Mouse (Mus musculus) heart, postnatal 0 days (tissue): ENCODE results near the gene Tsnaxip1.

Experiments used
- CTCF ChIP-seq: IDR thresholded peaks from 2 replicates; pipeline ENCODE4 v1.5.1; 2016; ENCODE audit warnings: antibody characterized with exemption, control low read depth, low read depth
- EP300 ChIP-seq: IDR thresholded peaks from 2 replicates; pipeline ENCODE4 v1.6.1; 2016; ENCODE audit warnings: antibody characterized with exemption, low read depth

DNA sequence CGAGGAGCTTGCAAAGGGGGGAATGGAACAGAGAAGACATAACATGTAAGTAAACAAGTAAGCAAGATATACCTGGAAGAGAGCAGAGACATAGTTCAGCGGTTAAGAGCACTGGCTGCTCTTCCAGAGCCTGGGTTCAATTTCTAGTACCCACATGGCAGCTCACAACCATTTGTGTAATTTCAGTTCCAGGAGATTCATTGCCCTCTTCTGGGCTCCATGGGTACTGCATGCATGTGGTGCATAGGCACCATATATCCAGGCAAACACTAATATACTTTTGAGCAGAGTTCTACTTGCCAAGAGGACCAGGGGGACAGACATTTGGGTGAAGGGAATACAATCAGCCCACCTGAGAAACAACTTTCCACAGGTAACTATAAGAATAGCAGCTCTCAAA lies 39.3 kb upstream of the Tsnaxip1 start:
- TF ChIP-seq CTCF (peak; percentile 62), EP300 (no peak)
